Mouse (Mus musculus) adrenal gland, adult (tissue): ENCODE measurements around the gene Kcnh6.
A peak's percentile ranks its signal among the peaks of the same experiment; 100 is the strongest.
"Not testable (repeated sequence)": the region's sequence is repeated elsewhere in the genome, so short reads cannot be mapped to it uniquely, and the experiment has no call there.

Source experiments
- DNase-seq, 2 experiments: peaks; one replicate each; pipeline ENCODE4 v3.0.0; 2022 to 2023; ENCODE audit warnings: low spot score in 1 of 2; ENCODE audit not compliant: inconsistent age in 2 of 2

The Kcnh6 gene

GRCm38 (mm10) chr11:106061311-106061710 is 53.4 kb downstream of the Kcnh6 start:
- DNase-seq: no peak

DNA sequence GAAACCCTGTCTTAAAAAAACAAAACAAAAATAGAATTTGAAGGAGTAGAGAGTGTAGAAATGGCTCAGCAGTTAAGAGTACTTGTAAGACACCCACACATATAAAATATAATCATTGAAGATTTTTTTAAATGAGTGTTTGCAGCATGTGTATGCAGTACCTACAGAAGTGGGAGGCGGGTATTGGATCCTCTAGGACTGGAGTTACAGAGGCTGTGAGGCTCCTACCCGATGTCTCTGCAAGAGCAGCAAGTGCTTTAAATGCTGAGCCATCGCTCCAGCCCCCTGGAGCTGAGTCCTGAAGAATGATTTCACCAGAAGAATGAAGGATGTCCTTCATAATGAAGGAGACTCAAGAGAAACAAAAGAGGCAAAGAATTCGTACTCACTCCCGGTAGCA is 55.8 kb downstream of the Kcnh6 start:
- DNase-seq: no peak

- DNase-seq: no peak
These were observed 57.4 kb downstream of the Kcnh6 start for GRCm38 (mm10) chr11:106065073-106065922.

- peak; percentile 94 to 98 for DNase-seq
These were observed 58.1 kb downstream of the Kcnh6 start, which contains the start of gene Taco1 for GRCm38 (mm10) chr11:106065923-106066571. TSS of gene Taco1 (plus strand) at chr11:106066061.

DNA sequence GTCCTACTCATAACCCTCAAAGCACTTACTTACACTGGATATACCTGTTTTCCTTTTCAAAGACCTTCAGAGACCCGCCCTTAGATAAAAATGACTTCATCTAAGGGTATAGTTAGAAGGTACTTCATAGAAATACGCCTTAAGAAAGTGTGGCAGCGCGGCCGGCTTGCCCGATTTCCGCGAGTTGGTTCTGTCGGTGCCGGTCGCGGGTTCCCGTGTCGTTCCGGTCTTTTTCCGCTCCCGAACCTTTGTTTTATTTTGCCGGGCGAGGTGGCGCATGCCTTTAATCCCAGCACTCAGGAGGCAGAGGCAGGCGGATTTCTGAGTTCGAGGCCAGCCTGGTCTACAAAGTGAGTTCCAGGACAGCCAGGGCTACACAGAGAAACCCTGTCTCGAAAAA is 58.7 kb downstream of the Kcnh6 start:
- DNase-seq: not testable (repeated sequence)

DNA sequence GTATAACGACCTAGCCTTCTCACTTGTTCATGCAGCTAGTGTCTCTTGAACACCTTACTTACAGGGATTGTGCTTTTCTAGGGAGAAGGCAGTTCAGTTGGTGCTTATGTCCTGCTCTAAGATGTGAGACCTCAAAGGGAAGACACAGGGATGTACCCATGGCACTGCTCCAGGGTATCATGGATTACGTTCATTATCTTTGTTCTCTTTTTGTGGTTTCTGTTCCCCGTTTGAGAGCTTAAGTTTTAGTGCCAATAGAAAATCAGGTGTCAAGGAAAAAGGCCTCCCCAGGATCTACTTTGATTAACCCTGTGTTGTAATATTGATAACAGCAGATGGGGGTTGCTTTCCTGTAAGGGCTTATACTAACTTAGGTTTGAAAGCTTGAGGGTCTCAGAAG is 65.8 kb downstream of the Kcnh6 start:
- no peak for DNase-seq

DNA sequence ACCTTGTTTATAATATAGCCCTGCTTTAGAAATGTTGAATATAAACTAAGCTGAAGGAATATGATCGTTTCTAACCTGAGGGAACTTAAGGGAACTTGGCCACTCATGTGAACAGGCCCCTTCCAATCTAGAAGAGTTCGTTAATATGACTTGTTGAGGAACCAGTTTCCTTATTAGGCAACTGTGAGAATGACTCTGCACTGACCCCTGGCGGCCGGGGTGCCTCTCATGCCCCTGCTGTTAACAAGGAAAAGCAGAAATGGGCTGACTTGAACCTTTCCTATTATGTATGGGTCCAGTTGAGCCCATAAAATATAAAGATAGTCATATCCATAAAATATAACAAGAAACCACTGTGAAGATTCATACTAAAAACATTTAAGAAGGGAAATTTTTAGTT is 68.4 kb downstream of the Kcnh6 start:
- peak; percentile 63 to 87 for DNase-seq
